Mouse (Mus musculus) testis, postnatal 10 days (tissue): ENCODE data around the gene Enpep.
A peak's percentile ranks its signal among the peaks of the same experiment; 100 is the strongest.

Experiments
- DNase-seq: peaks from one replicate; pipeline ENCODE4 v3.0.0; 2021; ENCODE audit warnings: low spot score

Gene Enpep

GRCm38 (mm10) chr3:129312511-129312910 is 20.0 kb downstream of the Enpep start:
- DNase-seq: no peak

GRCm38 (mm10) chr3:129311951-129312350 is 20.6 kb downstream of the Enpep start:
- no peak for DNase-seq

GRCm38 (mm10) chr3:129309926-129310325 is 22.6 kb downstream of the Enpep start:
- no peak for DNase-seq

GRCm38 (mm10) chr3:129308876-129309275 is 23.6 kb downstream of the Enpep start:
- no peak for DNase-seq

- DNase-seq: no peak
Measured at GRCm38 (mm10) chr3:129308102-129308752, 24.3 kb downstream of the Enpep start.

- peak; percentile 53 for DNase-seq
Measured at GRCm38 (mm10) chr3:129303941-129304340, 28.6 kb downstream of the Enpep start.

- DNase-seq: no peak
Measured at GRCm38 (mm10) chr3:129299874-129300273, 32.6 kb downstream of the Enpep start.

- DNase-seq: no peak
Measured at GRCm38 (mm10) chr3:129298606-129299005, 33.9 kb downstream of the Enpep start.

GRCm38 (mm10) chr3:129296994-129297393 is 35.5 kb downstream of the Enpep start:
- DNase-seq: peak; percentile 55

- no peak for DNase-seq
Measured at GRCm38 (mm10) chr3:129295883-129296282, 36.6 kb downstream of the Enpep start.

GRCm38 (mm10) chr3:129289536-129289935 is 43.0 kb downstream of the Enpep start:
- DNase-seq: no peak

GRCm38 (mm10) chr3:129287140-129287539 is 45.4 kb downstream of the Enpep start:
- no peak for DNase-seq

- DNase-seq: no peak
Measured at GRCm38 (mm10) chr3:129286426-129286825, 46.1 kb downstream of the Enpep start.

GRCm38 (mm10) chr3:129284326-129284725 is 48.2 kb downstream of the Enpep start:
- no peak for DNase-seq

- DNase-seq: no peak
Measured at GRCm38 (mm10) chr3:129279441-129279840, 53.1 kb downstream of the Enpep start.

- no peak for DNase-seq
Measured at GRCm38 (mm10) chr3:129273156-129273831, 59.2 kb downstream of the Enpep start.

- DNase-seq: no peak
Measured at GRCm38 (mm10) chr3:129270044-129270443, 62.5 kb downstream of the Enpep start.

GRCm38 (mm10) chr3:129268886-129269683 is 63.4 kb downstream of the Enpep start:
- no peak for DNase-seq

GRCm38 (mm10) chr3:129258497-129258896 is 74.0 kb downstream of the Enpep start:
- no peak for DNase-seq

GRCm38 (mm10) chr3:129256766-129257165 is 75.8 kb downstream of the Enpep start:
- no peak for DNase-seq

GRCm38 (mm10) chr3:129256283-129256682 is 76.2 kb downstream of the Enpep start:
- no peak for DNase-seq

GRCm38 (mm10) chr3:129254246-129254645 is 78.3 kb downstream of the Enpep start:
- DNase-seq: no peak

GRCm38 (mm10) chr3:129250997-129251396 is 81.5 kb downstream of the Enpep start:
- no peak for DNase-seq
